Mouse (Mus musculus) lung, embryonic 14.5 days (tissue): ENCODE measurements around the gene Gm28043. TPM values are rescaled to one million over a fixed set of nuclear protein-coding genes. Genes with fewer than 3 reads are reported as not detected.
"Not testable (repeated sequence)": the region's sequence is repeated elsewhere in the genome, so short reads cannot be mapped to it uniquely, and the experiment has no call there.

Source experiments
- ATAC-seq: fragments of 200-750 bp; cut with Nextera tagmentation; 2 replicates; pipeline ENCODE4 v1.8.0; 2017; ENCODE audit warnings: mild to moderate bottlenecking, moderate TSS enrichment, moderate library complexity; ENCODE audit not compliant: insufficient read depth
- DNase-seq: peaks from one replicate; pipeline ENCODE4 v3.0.0-alpha.2; 2015
- H3K27ac ChIP-seq: fragments of 300-500 bp; sonication (generic); 2 replicates; pipeline ENCODE4 v1.5.1; 2014; ENCODE audit warnings: low read depth, mild to moderate bottlenecking, moderate library complexity
- H3K27me3 ChIP-seq: fragments of 300-500 bp; sonication (generic); 2 replicates; pipeline ENCODE4 v1.6.1; 2014; ENCODE audit warnings: low read length, control low read depth; ENCODE audit not compliant: insufficient read depth
- H3K36me3 ChIP-seq: fragments of 300-500 bp; sonication (generic); 2 replicates; pipeline ENCODE4 v1.6.1; 2014; ENCODE audit warnings: control low read depth; ENCODE audit not compliant: insufficient read depth
- H3K4me1 ChIP-seq: fragments of 300-500 bp; sonication (generic); 2 replicates; pipeline ENCODE4 v1.6.1; 2014; ENCODE audit warnings: antibody characterized with exemption, control low read depth; ENCODE audit not compliant: insufficient read depth
- H3K4me2 ChIP-seq: fragments of 300-500 bp; sonication (generic); 2 replicates; pipeline ENCODE4 v1.6.1; 2014; ENCODE audit warnings: mild to moderate bottlenecking
- H3K4me3 ChIP-seq: fragments of 300-500 bp; sonication (generic); 2 replicates; pipeline ENCODE4 v1.5.1; 2014; ENCODE audit warnings: low read depth, low read length
- H3K9ac ChIP-seq: fragments of 300-500 bp; sonication (generic); 2 replicates; pipeline ENCODE4 v1.6.1; 2014
- H3K9me3 ChIP-seq: fragments of 300-500 bp; sonication (generic); 2 replicates; pipeline ENCODE4 v1.6.1; 2016; ENCODE audit warnings: low read depth, low read length, control low read depth
- CTCF ChIP-seq: IDR thresholded peaks from 2 replicates; pipeline ENCODE4 v1.5.1; 2016; ENCODE audit warnings: antibody characterized with exemption, low read depth
- WGBS: fragments of 180-500 bp; shearing (Covaris S2); extraction: QIAGEN DNeasy Blood & Tissue Kit; methylation state at CpG from one replicate; pipeline ENCODE4 v1.1.7; 2014; 5-methylcytosine and 5-hydroxymethylcytosine counted together
- polyA plus RNA-seq: library from polyadenylated mRNA; unstranded; fragments of >200 nt; fragmentation: Nextera tagmentation; extraction: Ambion mirVana; gene quantifications from 2 replicates; pipeline ENCODE4 v1.2.1, GENCODE M21; 2014

Gm28043 gene
- polyA plus RNA-seq, 1 experiment from 2014 or later: 3.4 TPM

- Histone ChIP-seq H3K9me3 (no peaks in the 10 kb centered on the region), H3K4me3 (no peak overlapping the region), H3K4me2 (no peak overlapping the region), H3K27ac (no peak overlapping the region), H3K36me3 (no peaks in the 10 kb centered on the region), H3K9ac (no peak overlapping the region), H3K27me3 (no peaks in the 10 kb centered on the region), H3K4me1 (peaks cover 29% of the 10 kb centered on the region)
- ATAC-seq (no peak), DNase-seq (no peak)
- WGBS: 51% methylated on average over 8 of the region's 8 CpGs
- no peak for TF ChIP-seq CTCF
These were observed 97.2 kb downstream of the Gm28043 start for GRCm38 (mm10) chr17:29711745-29712431.

DNA sequence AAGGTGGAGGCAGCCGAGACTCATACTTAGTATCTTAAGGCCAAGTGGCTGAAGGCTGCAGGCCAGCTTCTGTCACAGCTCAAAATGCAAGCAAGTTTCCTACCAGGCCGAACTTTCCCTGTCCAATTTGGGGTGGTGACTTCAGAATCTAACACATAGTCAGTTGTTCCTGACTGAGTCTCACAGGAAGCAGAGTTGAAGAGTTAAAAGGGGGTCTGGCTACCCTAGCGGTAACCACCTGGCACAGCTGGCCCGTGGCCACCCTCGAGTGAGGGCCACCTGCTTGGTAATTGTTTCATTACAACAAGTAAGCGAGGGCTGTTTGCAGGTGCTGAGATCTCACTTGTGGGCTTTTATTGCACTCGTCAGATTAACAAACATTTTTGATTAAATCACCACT lies 97.9 kb downstream of the Gm28043 start:
- H3K4me2 ChIP-seq: no peak overlapping the region
- no peak for TF ChIP-seq CTCF

GRCm38 (mm10) chr17:29713734-29714133 lies 99.1 kb downstream of the Gm28043 start:
- ATAC-seq, H3K27me3 ChIP-seq, H3K4me2 ChIP-seq, DNase-seq, H3K27ac ChIP-seq, H3K9ac ChIP-seq, H3K36me3 ChIP-seq, H3K4me3 ChIP-seq, H3K9me3 ChIP-seq: not testable (repeated sequence)
- peaks cover 29% of the 10 kb centered on the region for H3K4me1 ChIP-seq
- WGBS: 88% methylated on average over 4 of the region's 4 CpGs

More for the DNA sequence above, 97.9 kb downstream of the Gm28043 start:
- WGBS: 64% methylated on average over 7 of the region's 7 CpGs
- Histone ChIP-seq H3K9me3 (no peaks in the 10 kb centered on the region), H3K4me3 (no peak overlapping the region), H3K36me3 (no peaks in the 10 kb centered on the region), H3K4me1 (peaks cover 29% of the 10 kb centered on the region), H3K27me3 (no peaks in the 10 kb centered on the region), H3K9ac (no peak overlapping the region), H3K27ac (no peak overlapping the region)
- ATAC-seq (no peak), DNase-seq (no peak)

- 5% methylated on average over 41 of the region's 41 CpGs for WGBS
- TF ChIP-seq CTCF: no peak
- DNase-seq (peak; percentile 99), ATAC-seq (peak; percentile 94)
- Histone ChIP-seq H3K36me3 (no peaks in the 10 kb centered on the region), H3K4me1 (peaks cover 13% of the 10 kb centered on the region), H3K27ac (peak within 1 kb of the TSS; percentile 62; the same call in 1 of the 2 replicates), H3K27me3 (no peaks in the 10 kb centered on the region), H3K4me3 (peak within 1 kb of the TSS; percentile 51), H3K9me3 (no peaks in the 10 kb centered on the region), H3K9ac (peak within 1 kb of the TSS; percentile 56), H3K4me2 (peak within 1 kb of the TSS; percentile 94)
These were observed 102.2 kb downstream of the Gm28043 start, which contains the start of gene Ccdc167 for GRCm38 (mm10) chr17:29716732-29717445. TSS of gene Ccdc167 (minus strand) at chr17:29717044.

DNA sequence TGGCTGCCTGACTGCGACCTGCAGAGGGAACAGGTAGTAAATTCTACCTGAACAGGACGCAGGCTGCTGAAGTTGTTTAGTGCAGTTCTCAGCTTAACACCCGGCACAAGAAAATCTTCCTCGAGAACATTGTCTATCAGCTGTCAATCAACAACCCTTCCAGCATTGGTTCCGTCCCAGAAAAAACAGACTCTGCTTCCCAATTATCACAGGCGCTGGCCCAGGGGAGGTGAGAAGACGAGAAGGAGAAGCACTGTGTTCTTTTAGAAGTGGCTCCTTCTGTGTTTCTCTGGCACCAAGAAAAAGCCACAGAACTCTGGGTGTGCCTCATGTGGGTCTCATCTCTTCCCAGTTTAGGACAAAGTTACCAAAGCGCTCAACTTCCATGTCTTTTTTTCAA lies 104.0 kb downstream of the Gm28043 start:
- H3K4me3 ChIP-seq: no peak overlapping the region
- H3K27me3 ChIP-seq: no peaks in the 10 kb centered on the region
- DNase-seq (no peak), ATAC-seq (no peak)
- peaks cover 8% of the 10 kb centered on the region for H3K4me1 ChIP-seq
- no peak overlapping the region for H3K27ac ChIP-seq
- 85% methylated on average over 8 of the region's 8 CpGs for WGBS
- no peak overlapping the region for H3K4me2 ChIP-seq
- H3K9me3 ChIP-seq: no peaks in the 10 kb centered on the region
- no peak for TF ChIP-seq CTCF
- no peak overlapping the region for H3K9ac ChIP-seq
- H3K36me3 ChIP-seq: no peaks in the 10 kb centered on the region

GRCm38 (mm10) chr17:29719628-29720575 lies 105.2 kb downstream of the Gm28043 start:
- no peak overlapping the region for H3K4me3 ChIP-seq
- H3K9ac ChIP-seq: no peak overlapping the region
- H3K27ac ChIP-seq: no peak overlapping the region
- no peak overlapping the region for H3K4me2 ChIP-seq
- ATAC-seq: no peak
- H3K4me1 ChIP-seq: peaks cover 8% of the 10 kb centered on the region
- H3K9me3 ChIP-seq: no peaks in the 10 kb centered on the region
- DNase-seq: no peak
- 79% methylated on average over 13 of the region's 13 CpGs for WGBS
- no peaks in the 10 kb centered on the region for H3K27me3 ChIP-seq
- no peak for TF ChIP-seq CTCF
- no peaks in the 10 kb centered on the region for H3K36me3 ChIP-seq
